Mouse (Mus musculus) right cerebral cortex, adult 18-20 months (tissue): ENCODE measurements around the gene Myl12a.

ENCODE experiments used
- DNase-seq: peaks from one replicate; pipeline ENCODE4 v3.0.0; 2022; ENCODE audit warnings: mixed read lengths

Myl12a gene

DNA sequence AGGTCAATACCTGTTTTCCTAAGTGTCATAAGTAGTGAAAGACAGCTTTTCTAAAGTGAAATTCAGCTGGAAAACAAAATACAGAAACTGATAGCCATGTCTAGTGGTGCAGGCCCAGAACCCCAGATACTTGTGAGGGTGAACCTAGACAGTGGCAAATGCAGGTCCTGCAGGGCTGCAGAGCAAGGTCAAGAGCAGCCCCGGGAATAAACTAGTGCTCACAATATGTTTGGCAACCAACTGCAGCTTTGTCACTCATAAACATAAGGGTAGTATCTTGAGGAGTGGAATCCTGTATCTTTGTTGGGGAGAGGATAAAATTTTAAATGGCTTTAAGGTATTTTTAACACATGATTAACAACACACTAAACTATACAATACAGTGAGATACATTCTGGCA is 7.1 kb upstream of the Myl12a start:
- no peak for DNase-seq

GRCm38 (mm10) chr17:71008676-71009075 is 6.0 kb upstream of the Myl12a start:
- DNase-seq, result no peak

DNA sequence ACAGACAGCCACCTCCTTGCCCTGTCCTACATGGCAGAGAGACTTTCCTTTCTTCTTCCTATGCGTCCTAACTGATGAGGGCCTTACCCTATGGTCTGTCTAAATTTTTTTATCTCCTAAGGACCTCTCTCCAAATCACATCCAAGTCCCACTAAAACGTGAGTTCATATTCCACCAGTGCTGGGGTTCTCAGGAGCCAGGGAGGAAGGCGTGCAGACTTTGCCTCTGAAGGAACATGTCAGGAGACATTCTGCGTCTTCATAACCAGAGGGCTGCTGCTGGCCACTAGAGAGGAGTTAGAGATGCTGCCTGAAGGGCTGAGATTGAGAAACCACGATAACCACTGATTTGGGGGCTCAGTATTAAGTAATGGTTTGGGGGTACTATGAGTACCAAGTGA is 4.3 kb upstream of the Myl12a start:
- DNase-seq, result no peak

DNA sequence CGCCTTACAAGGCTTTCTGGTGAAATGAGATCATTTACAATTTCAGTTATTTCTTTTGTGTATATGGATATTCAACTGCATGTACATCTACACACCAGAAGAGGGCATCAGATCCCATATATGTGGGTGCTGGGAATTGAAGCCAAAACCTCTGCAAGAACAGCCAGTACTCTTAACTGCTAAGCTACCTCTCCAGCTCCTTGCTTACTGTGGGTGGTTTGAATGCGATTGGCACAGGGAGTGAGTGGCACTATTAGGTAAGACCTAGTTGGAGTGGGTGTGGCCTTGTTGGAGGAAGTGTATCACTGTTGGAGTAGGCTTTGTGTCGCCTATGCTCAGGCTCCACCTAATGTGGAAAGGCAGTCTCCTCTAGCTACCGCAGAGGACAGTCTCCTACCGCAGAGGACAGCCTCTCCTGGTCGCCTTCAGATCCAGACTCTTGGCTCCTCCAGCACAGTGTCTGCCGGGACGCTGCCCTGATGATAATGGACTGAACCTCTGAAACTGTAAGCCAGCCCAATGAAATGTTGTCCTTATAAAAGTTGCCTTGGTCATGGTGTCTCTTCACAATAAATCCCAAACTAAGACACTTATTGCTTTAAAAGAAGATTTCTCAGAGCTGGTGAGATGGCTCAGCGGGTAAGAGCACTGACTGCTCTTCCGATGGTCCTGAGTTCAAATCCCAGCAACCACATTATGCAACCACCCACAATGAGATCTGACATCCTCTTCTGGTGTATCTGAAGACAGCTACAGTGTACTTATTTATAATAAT is 1.7 kb upstream of the Myl12a start:
- no peak for DNase-seq

GRCm38 (mm10) chr17:71003721-71004120 is 1.0 kb upstream of the Myl12a start:
- DNase-seq, result no peak

- DNase-seq, result no peak
Measured at GRCm38 (mm10) chr17:71003112-71003511, 434 bp upstream of the Myl12a start.

DNA sequence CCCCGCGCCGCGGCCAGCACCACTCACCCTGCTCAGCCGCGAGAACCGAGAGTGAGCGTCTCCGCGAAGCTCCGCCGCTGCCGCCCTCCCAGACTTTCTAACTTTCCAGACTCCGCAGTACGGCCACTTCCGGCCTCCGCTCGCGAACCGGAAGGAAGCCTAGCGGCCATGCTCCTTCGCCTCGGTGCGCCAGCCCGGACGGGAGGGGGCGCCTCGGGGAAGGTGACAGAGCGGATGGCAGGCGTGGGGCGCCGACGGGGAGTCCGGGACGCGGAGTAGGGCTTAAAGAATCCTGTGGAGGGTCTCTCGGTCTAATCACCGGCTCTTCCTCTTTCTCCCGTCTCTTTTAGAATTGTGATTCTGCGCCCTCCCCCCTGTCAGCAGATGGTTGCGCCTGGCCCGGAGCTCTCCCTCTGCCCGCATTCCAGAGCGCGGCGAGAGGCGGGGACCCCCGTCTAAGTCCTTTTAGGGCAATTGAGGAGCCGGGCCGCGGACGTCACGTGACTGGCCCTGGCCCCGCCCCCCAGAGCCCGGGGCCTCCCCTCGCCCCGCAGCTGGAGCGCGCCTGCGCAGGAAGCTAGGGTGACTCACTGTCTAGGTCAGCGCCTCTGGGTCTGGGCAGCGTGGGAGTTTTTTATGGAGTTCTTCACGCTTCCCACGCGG is 466 bp downstream of the Myl12a start, which contains the start of gene Myom1:
Gene Myom1, plus strand, starts transcription at position 553 of the 663 bp plus-strand sequence.
- peak; percentile 98 for DNase-seq

DNA sequence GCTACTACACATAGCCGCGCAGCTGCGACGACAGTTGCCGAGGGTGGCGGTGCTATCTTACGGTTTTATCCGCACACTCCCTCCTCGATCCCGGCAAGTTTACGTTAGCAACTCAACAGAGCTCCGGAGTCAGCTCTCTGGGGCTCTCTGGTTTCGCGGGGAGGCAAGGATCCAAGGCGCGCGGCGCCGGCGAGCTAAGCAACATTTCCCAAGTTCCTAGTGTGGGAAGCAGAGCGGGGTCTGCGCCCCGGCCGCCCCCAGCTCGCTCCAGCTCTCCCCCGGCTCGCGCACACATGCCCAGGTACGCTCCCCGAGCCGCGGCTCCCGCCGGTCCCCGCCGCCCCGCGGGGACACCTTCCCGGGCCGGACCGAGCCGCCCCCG is 988 bp downstream of the Myl12a start:
- peak; percentile 29 for DNase-seq

GRCm38 (mm10) chr17:71001067-71001466 is 1.6 kb downstream of the Myl12a start:
- DNase-seq, result no peak

DNA sequence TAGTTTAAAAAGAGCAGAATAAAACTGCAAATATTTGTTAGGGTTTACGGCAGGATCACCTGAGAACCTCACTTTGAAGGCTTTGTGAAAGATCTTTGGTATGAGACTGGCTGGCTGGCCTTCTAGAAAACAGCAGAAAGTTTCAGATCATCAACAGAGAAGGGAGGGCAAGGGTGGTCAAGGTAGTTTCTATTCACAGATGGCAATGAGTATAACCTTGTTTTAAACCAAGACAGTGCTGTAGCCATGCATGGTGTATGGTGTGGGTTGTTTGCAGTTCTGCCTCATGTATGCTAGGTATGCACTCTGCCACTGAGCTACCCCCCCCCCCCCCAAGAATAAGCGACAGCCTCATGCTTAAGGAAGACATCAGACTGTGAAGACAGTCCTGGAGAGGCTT is 2.4 kb downstream of the Myl12a start:
- DNase-seq, result no peak

DNA sequence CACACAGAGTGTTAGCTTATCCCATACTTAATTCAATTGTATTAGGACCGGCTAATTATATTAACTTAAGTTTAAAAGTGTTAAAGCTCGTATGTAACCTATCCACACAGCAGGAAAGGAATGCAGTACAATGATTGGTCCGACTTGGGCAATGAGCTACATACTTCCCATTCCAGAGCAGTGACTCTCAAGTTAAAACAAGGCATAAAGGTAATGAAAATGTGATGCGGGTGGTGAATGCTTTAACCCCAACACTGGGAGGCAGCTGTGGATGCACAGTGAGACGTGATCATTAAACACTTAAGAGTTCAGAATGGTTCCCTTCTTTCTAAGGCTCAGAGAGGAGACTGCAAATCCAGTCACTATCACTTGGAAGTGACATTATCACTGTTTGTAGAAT is 3.5 kb downstream of the Myl12a start:
- DNase-seq, result no peak

GRCm38 (mm10) chr17:70998400-70998975 is 4.2 kb downstream of the Myl12a start:
- no peak for DNase-seq

DNA sequence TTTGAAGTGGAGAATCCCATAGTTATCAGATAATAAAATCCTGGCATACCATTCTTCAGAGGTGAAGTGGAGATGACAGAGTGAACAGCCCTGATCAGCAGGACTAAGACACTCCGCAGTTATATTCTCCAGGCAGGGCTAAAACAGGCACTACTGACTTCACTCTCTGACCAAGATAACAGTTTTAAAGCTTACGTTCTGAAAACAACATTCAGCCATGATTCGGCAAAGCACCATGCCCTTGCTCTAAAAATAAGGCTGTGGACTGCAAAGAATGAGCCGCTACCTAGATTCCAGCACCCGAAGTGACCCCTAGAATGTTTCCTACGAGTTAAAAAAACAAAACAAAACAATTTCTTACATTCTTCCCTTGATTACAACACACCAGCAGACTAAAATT is 4.8 kb downstream of the Myl12a start:
- no peak for DNase-seq

- DNase-seq, result no peak
Measured at GRCm38 (mm10) chr17:70995551-70995950, 7.1 kb downstream of the Myl12a start.

- no peak for DNase-seq
Measured at GRCm38 (mm10) chr17:70994671-70995070, 8.0 kb downstream of the Myl12a start.

GRCm38 (mm10) chr17:70993385-70993807 is 9.3 kb downstream of the Myl12a start:
- DNase-seq, result no peak

GRCm38 (mm10) chr17:70992662-70993061 is 10.0 kb downstream of the Myl12a start:
- no peak for DNase-seq

- DNase-seq, result no peak
Measured at GRCm38 (mm10) chr17:70991706-70992625, 10.7 kb downstream of the Myl12a start.

- DNase-seq, result peak; percentile 84
Measured at GRCm38 (mm10) chr17:70990403-70991303, 12.0 kb downstream of the Myl12a start.

- peak; percentile 52 for DNase-seq
Measured at GRCm38 (mm10) chr17:70989991-70990390, 12.7 kb downstream of the Myl12a start.

- DNase-seq, result no peak
Measured at GRCm38 (mm10) chr17:70989430-70989829, 13.2 kb downstream of the Myl12a start.

- no peak for DNase-seq
Measured at GRCm38 (mm10) chr17:70988337-70988767, 14.3 kb downstream of the Myl12a start.
